Mouse (Mus musculus) gastrocnemius, postnatal 14 days (tissue): ENCODE measurements around the gene Ttk. TPM values are rescaled to one million over a fixed set of nuclear protein-coding genes. Genes with fewer than 3 reads are reported as not detected.

ENCODE experiments used
- DNase-seq: peaks from one replicate; pipeline ENCODE4 v3.0.0; 2021; ENCODE audit warnings: mixed read lengths
- intact Hi-C: fragments of 180-260 bp; cut with DNase I; formaldehyde crosslinking; loops from one replicate; pipeline ENCODE4 v1.15.1; 2025; ENCODE audit warnings: low total_unique reads
- total RNA-seq, 2 experiments: library from RNA; stranded (reverse); gene quantifications; 2 replicates each; pipeline ENCODE4 v1.2.3; 2021

Ttk gene
- total RNA-seq, 2 experiments from 2014 or later = 2.1 to 2.7 TPM

- DNase-seq = no peak
- intact Hi-C loops = no loop called here
Measured at GRCm38 (mm10) chr9:83888214-83888613, 53.7 kb downstream of the Ttk start.

- DNase-seq = no peak
- intact Hi-C loops = no loop called here
Measured at GRCm38 (mm10) chr9:83893073-83893472, 58.6 kb downstream of the Ttk start.

GRCm38 (mm10) chr9:83893767-83894330 is 59.4 kb downstream of the Ttk start:
- intact Hi-C loops = no loop called here
- no peak for DNase-seq

GRCm38 (mm10) chr9:83902086-83902485 is 67.6 kb downstream of the Ttk start:
- no peak for DNase-seq
- intact Hi-C loops = loop anchor here (5.0 kb wide), 1 partner anchor 95 kb away; the partner anchor contains the start of gene Elovl4

- no peak for DNase-seq
- intact Hi-C loops = no loop called here
Measured at GRCm38 (mm10) chr9:83905820-83906219, 71.3 kb downstream of the Ttk start.

- DNase-seq = no peak
- intact Hi-C loops = no loop called here
Measured at GRCm38 (mm10) chr9:83907017-83907416, 72.5 kb downstream of the Ttk start.

- intact Hi-C loops = no loop called here
- DNase-seq = no peak
Measured at GRCm38 (mm10) chr9:83909836-83910235, 75.3 kb downstream of the Ttk start.

GRCm38 (mm10) chr9:83910926-83911325 is 76.4 kb downstream of the Ttk start:
- intact Hi-C loops = no loop called here
- no peak for DNase-seq

Other genes starting within 250 kb of the Ttk start
- gene Elovl4, start 28.4 kb upstream of the Ttk start, total RNA-seq = under 1 TPM; 0.38 to 0.64 TPM
- gene Bckdhb, start 90.5 kb downstream of the Ttk start, total RNA-seq = 10 to 100 TPM; 17.9 to 22.4 TPM